Mouse (Mus musculus): ENCODE data around the gene Glis1.

Glis1 gene

GRCm38 (mm10) chr4:107628921-107629411, 194.6 kb downstream of the Glis1 start:
- no peak for DNase-seq (ENCODE audit: low spot score)

GRCm38 (mm10) chr4:107634631-107635030, 200.2 kb downstream of the Glis1 start:
- DNase-seq (ENCODE audit: low spot score), result no peak

DNA sequence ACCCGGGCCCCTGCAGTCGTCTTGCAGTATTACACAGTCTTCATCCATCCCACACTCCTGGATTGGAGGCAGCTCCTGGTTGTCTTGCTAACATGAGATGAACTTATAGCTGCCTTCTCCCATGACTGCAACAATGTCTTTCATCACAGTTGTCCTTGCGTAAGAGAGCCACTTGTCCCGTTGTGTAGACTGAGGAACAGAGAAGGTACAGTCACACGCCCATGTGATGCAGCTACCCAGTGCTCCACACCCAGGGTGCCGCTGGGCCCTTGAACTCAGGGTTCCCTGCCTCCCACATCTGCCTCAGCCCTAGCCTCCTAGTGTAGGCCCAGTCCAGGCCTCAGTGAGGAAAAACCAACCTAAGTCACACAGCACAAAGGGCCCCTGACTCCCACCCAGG, 201.7 kb downstream of the Glis1 start:
- no peak for DNase-seq (ENCODE audit: low spot score)

- peak; percentile 59 for DNase-seq (ENCODE audit: low spot score)
Observed at GRCm38 (mm10) chr4:107637670-107638069, 203.3 kb downstream of the Glis1 start.

GRCm38 (mm10) chr4:107638303-107638702, 203.9 kb downstream of the Glis1 start:
- DNase-seq (ENCODE audit: low spot score), result no peak

DNA sequence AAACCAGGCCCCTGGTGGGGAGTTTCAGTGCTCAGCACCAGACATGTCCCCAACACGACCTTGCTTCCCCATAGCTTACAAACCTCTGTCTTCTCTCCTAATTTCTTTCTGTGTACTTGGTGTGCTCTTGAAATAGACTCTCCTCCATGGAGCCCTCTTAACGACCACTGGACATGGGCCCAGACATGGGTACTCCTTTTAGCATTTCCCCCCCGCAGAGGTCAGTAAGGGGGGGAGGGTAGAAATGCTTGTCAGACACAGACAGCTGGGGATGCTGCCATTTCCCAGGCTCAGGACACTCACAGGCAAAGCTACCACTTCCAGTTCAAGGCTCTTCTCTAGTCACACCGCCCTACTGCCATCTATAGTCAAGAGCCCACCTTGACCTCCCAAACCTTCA, 207.2 kb downstream of the Glis1 start:
- no peak for DNase-seq (ENCODE audit: low spot score)

- DNase-seq (ENCODE audit: low spot score), result no peak
Observed at GRCm38 (mm10) chr4:107648959-107649485, 214.6 kb downstream of the Glis1 start.

DNA sequence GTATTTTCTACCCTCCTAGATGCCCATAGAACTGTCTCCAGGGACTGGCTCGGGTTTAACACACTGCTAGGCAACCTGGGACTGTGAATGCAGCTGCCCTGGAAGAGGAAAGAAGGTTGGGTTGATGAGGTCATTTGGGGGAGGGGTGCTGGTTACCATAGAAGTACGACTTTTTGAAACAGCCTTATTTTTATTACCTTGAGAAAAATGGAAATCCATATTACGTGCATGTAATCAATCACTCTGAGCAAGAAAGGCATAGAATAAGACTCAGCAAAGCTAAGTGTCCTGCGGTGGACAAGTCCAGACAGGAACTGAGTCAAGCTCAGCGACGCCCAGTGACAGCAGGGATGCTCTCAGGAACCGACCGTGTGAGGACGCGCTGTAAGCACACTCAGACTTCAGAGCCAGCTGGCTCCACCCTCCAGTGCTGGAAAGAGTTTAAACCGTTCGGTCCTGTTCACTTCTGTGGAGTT, 216.7 kb downstream of the Glis1 start:
- DNase-seq (ENCODE audit: low spot score), result peak; percentile 57

DNA sequence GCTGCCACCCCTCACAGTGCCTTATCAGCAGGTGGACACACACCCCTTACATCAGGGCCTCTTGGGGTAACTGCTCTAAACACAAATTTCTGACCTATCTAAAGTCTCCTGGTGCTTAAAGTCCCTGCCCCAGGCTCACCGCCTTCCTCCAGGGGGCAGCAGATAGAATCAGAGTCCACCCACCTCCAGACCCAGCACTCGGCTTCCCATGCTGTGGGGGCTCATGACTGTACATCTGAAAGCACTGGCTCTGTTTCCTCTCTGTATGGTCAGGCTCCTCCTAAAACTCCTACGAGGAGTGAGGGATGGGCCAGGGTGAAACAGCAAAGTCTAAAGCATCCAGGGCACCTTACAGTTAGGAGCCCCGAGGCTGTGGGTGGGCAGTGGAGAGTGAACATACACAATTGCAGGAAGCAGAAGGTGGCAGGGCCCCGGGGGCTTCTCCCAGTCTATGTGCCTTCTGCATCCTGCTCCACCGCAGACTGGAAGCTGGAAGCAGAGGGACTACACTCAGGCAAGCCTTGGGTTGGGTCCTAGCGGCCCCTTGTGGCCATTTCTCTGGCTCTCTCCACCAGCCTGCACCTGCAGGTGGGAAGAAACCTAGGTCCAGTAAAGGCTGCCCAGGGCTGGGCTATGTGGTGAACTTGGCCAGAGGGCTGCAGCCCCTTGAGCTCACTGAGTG, 218.3 kb downstream of the Glis1 start:
- peak; percentile 84 for DNase-seq (ENCODE audit: low spot score)

- DNase-seq (ENCODE audit: low spot score), result no peak
Observed at GRCm38 (mm10) chr4:107653280-107653643, 218.9 kb downstream of the Glis1 start.

GRCm38 (mm10) chr4:107660649-107661048, 226.3 kb downstream of the Glis1 start:
- DNase-seq (ENCODE audit: low spot score), result no peak

DNA sequence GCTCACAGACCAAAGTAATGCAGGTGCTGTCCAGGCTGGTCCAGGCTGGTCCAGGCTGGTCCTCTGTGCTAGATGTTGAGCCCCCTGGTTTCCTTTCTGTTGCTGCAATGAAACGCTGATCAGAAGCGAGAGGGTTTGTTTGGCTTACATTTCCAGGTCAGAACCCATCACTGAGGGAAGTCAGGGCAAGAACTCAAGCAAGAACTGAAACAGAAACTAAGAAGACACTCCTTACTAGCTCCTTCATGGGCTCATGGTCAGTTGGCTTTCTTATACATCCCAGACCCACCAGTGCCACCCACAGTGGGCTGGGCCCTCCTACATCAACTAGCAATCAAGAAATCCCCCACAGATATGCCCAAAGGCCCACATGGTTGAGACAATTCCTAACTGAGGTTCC, 234.1 kb downstream of the Glis1 start:
- no peak for DNase-seq (ENCODE audit: low spot score)

- DNase-seq (ENCODE audit: low spot score), result no peak
Observed at GRCm38 (mm10) chr4:107670731-107671130, 236.3 kb downstream of the Glis1 start.

DNA sequence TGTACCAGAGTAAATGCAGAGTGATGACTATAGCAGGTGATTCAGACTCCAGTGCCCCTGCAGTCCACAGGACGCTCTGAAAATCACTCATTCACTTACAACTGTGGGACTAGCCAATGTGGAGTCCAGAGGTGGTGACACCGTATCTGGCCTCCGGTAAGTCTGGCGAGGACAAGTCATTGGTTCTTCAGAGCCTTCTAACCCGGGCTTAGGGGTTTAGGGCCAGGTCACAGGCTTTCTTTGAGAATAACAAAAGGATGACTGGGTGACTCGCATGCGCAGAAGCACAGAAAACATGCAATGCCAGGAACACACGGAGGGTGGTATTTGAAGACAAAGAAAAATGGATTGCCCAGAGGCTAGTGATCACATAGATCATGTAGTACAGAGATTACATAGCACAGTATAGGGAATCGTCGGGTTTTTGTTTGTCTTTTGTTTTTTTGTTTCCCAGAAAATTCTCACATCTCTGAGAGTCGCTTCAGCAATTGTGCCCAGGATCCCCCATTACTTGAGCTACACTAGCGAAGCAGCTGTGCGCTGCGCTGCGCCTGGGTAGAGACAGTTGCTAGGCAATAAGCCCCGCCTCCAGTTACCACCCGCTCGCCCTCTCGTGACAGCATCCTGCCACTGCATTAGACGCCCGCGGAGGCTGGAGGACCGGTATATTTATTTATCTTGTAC, 239.4 kb downstream of the Glis1 start:
- DNase-seq (ENCODE audit: low spot score), result peak; percentile 95

GRCm38 (mm10) chr4:107674322-107674644, 239.9 kb downstream of the Glis1 start:
- DNase-seq (ENCODE audit: low spot score), result no peak

DNA sequence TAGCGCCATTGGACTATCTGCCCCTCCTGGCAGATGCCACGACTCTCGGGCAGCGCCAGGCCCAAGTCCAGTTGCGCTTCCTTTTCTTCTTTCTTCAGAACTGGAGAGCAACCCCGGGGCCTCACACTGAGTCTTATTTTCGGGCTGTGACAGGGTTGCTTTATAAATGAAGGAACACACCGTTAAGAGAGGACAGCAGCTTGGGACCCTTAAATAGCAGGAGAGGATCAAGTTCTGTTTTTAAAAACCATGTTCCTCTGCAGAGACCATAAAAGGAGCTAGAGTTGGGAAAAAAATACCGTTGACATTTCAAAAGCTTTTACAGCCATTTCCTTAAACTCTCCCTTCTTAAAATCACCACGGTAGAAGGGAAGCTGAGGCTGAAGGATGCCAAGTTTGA, 241.3 kb downstream of the Glis1 start:
- no peak for DNase-seq (ENCODE audit: low spot score)

- peak; percentile 68 for DNase-seq (ENCODE audit: low spot score)
Observed at GRCm38 (mm10) chr4:107680311-107681098, 246.1 kb downstream of the Glis1 start.

DNA sequence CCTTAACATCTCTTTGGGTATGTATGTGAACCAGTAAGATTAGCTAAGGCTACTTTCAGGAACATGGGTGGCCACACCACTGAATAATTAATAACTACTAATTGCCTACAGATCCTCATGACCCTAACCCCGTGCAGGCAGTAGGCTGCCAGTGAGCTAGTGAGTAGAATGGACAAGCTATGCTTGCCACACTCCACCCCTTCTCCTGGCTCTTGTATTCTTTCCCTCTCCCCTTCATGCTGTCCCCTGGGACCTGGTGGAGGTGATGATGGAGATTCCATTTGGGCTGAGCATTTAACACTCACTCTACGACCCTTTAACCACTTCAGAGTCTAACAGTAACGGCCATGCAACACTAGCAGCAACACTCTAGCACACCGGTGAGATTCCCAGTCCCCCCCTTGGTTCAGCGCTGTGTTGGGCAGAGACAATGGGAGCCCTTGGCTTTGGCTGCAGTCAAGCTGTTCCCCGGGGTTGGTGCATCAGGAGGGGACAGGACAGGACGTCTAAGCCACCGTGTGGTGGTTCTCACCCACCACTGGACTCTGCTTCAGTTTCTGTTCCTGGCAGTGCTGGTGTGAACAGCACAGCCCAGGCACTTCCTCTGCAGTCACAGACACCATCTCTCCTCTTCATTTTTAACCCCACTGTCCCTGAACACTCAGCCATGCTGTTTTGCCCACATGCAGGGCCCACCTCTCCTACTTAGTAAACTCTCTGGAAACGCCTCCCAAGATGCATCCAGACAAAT, 246.9 kb downstream of the Glis1 start:
- DNase-seq (ENCODE audit: low spot score), result no peak

DNA sequence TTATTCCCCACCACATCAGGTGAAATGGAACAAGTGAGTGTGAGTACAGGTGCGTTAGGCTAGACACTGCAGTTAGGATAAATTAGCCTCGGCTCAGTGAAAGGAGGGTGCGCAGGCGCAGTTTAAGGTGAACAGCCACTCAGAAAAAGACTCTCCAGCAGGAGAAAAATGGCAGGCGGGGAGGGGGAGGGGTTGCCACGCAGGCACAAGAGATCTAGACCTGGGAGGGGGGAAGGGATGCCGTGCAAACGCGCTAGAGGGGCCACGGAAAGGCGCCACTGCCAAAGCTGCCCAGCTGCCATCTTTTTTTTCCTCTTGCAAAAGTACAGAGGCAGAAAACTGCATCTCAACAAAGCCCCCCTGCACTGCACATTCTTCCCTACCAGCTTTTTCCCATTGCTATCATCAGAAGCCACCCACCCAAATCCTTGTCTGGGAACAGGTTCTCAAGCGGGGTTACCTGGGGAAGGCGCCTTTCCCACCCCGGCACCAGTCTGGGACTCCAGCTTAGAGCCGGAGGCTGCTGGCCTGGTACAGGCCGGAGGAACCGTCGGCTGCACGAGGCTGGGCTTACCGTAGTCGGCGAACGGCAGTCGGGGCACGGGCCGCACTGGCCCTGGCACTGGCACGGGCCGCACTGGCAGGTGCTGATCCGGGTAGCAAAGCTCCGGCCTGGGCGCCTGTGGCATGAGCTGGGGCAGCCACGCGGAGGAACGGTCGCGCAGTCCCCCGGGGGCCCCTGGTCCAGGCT, 248.8 kb downstream of the Glis1 start:
- no peak for DNase-seq (ENCODE audit: low spot score)

DNA sequence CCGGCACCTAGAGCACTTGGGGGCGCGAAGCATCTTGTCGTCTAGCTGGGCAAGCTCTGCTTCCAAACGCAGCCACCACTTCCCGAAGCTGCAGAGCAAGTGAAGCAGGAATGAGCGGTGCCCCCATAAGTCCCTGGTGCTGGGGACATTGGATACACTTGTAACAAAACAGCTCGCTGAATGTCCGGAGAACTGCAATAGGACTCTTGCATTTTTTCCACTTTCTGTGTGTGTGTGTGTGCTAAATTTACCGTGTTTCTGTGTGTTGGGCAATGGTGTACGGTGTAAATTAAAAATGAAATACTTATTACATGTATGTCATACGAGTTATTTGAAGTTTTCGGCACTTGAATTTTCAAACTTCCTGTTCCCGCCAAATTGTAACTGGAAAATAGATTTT, 249.7 kb downstream of the Glis1 start, which contains the start of gene Dmrtb1:
Dmrtb1 (minus strand) TSS at position 101 of the 400 bp plus-strand sequence.
- no peak for DNase-seq (ENCODE audit: low spot score)

All from embryo, embryonic 10 days (tissue).